Mouse (Mus musculus): ENCODE data around the gene Fundc2. TPM values are rescaled to one million over a fixed set of nuclear protein-coding genes. Genes with fewer than 3 reads are reported as not detected.

Fundc2 gene
- 7.4 and 8.3 TPM in 2 replicates for polyA plus RNA-seq (2012; rRNA removed)

DNA sequence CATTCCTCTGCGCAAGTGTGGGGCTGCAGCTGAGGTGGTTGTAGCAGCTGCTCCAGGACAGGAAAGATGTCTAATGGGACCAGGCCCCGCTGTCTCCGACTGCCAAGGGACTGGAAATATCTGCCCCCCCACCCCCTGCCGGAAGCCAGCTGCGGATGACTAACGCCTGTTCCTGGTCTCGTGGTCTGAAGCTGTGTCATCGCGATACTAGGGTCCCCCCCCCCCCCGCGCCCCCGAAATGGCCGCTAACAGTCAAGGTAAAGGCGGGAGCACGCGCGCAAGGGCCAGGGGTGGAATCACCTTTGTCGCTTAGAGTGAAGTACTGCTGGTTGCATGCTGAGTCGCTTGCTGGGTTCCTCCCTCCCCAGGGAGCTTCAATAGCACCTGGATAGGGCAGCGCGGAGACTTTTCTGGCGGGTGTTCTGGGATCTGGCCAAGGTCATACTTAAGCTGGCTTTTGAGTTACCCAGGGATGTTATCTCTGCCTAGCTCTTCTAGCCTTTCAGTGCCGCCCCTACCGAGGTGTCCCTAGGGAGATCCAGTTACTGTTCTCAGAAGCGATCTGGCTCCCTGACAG lies at the start of gene Fundc2, which contains the start of gene F8:
Fundc2 (plus strand) TSS at position 205 of the 577 bp plus-strand sequence.
F8 (minus strand) TSS at position 421 of the 577 bp plus-strand sequence.

GRCm38 (mm10) chrX:75415936-75416785 lies 34.0 kb downstream of the Fundc2 start, which contains the start of the genes Cmc4, Mtcp1 and Brcc3:
TSS of gene Cmc4 (minus strand) at chrX:75416584.
TSS of gene Mtcp1 (minus strand) at chrX:75416588.
TSS of gene Brcc3 (plus strand) at chrX:75416628.

Other genes starting within 250 kb of the Fundc2 start
- 0.07 and 0.08 TPM in 2 replicates for gene Smim9, start 218.6 kb upstream of the Fundc2 start, polyA plus RNA-seq (2012; rRNA removed)
- 1.2 and 1.4 TPM in 2 replicates for gene F8, start 216 bp downstream of the Fundc2 start, polyA plus RNA-seq (2012; rRNA removed)
- gene Cmc4, start 34.2 kb downstream of the Fundc2 start, polyA plus RNA-seq (2012; rRNA removed), result 13.4 TPM in 2 replicates
- 7.6 and 9.1 TPM in 2 replicates for gene Mtcp1, start 34.2 kb downstream of the Fundc2 start, polyA plus RNA-seq (2012; rRNA removed)
- gene Brcc3, start 34.2 kb downstream of the Fundc2 start, polyA plus RNA-seq (2012; rRNA removed), result 10.3 and 11.6 TPM in 2 replicates
- gene Vbp1, start 131.9 kb downstream of the Fundc2 start, polyA plus RNA-seq (2012; rRNA removed), result 19.3 and 19.5 TPM in 2 replicates
- gene Rab39b, start 195.8 kb downstream of the Fundc2 start, polyA plus RNA-seq (2012; rRNA removed), result 0.01 TPM in 1 of 2 replicates, not detected in the other